Mouse (Mus musculus) ES-E14 (cell line): ENCODE results near the gene Heyl. TPM values are rescaled to one million over a fixed set of nuclear protein-coding genes. Genes with fewer than 3 reads are reported as not detected.
A peak's percentile ranks its signal among the peaks of the same experiment; 100 is the strongest.

ENCODE experiments used
- DNase-seq: peaks from one replicate; pipeline ENCODE4 v3.0.0-alpha.2; 2013; ENCODE audit warnings: low read depth, low spot score
- H3K27ac ChIP-seq: 2 replicates; pipeline ENCODE4 v1.5.1; 2012; ENCODE audit warnings: low read depth, mild to moderate bottlenecking, low read length, moderate library complexity, mixed read lengths; ENCODE audit not compliant: poor library complexity, insufficient read depth, severe bottlenecking
- H3K36me3 ChIP-seq: 2 replicates; pipeline ENCODE4 v1.6.1; 2012; ENCODE audit warnings: mild to moderate bottlenecking, low read length, moderate library complexity, mixed read lengths; ENCODE audit not compliant: control insufficient read depth, poor library complexity, insufficient read depth, severe bottlenecking
- H3K4me1 ChIP-seq, 2 experiments: fragments of 150-350 bp in 1 of 2; sonication (generic) in 1 of 2; 2 replicates each; pipeline ENCODE4 v1.6.1; 2012; ENCODE audit warnings: low read length in 2 of 2, mild to moderate bottlenecking in 1 of 2, mixed read lengths in 1 of 2; ENCODE audit not compliant: control insufficient read depth in 2 of 2, insufficient read depth in 2 of 2, poor library complexity in 1 of 2
- H3K4me3 ChIP-seq, 2 experiments: fragments of 150-350 bp in 1 of 2; sonication (generic) in 1 of 2; 2 replicates each; pipeline ENCODE4 v1.5.1; 2012; ENCODE audit warnings: low read length in 2 of 2, low read depth in 1 of 2, mild to moderate bottlenecking in 1 of 2, mixed read lengths in 1 of 2; ENCODE audit not compliant: insufficient read depth in 1 of 2, poor library complexity in 1 of 2, severe bottlenecking in 1 of 2
- H3K9ac ChIP-seq: 2 replicates; pipeline ENCODE4 v1.6.1; 2012; ENCODE audit warnings: low read depth, mild to moderate bottlenecking, low read length, mixed read lengths; ENCODE audit not compliant: poor library complexity, insufficient read depth, severe bottlenecking
- H3K9me3 ChIP-seq: fragments of 150-350 bp; sonication (generic); 2 replicates; pipeline ENCODE4 v1.6.1; 2012; ENCODE audit warnings: low read depth, mild to moderate bottlenecking, low read length; ENCODE audit not compliant: control insufficient read depth, insufficient read depth
- CHD2 ChIP-seq: IDR thresholded peaks from 2 replicates; pipeline ENCODE4 v1.6.1; 2014; ENCODE audit warnings: mild to moderate bottlenecking, low read depth, low read length, inconsistent platforms
- HCFC1 ChIP-seq: IDR thresholded peaks from 2 replicates; pipeline ENCODE4 v1.6.1; 2012; ENCODE audit warnings: low read length, inconsistent platforms, borderline replicate concordance; ENCODE audit not compliant: insufficient read depth
- MAFK ChIP-seq: IDR thresholded peaks from 2 replicates; pipeline ENCODE4 v1.6.1; 2014; ENCODE audit warnings: mild to moderate bottlenecking, low read depth, low read length, inconsistent platforms; ENCODE audit not compliant: insufficient read depth
- ZC3H11A ChIP-seq: IDR thresholded peaks from 2 replicates; pipeline ENCODE4 v1.6.1; 2012; ENCODE audit warnings: low read depth, mild to moderate bottlenecking, inconsistent platforms, low read length, borderline replicate concordance
- ZNF384 ChIP-seq: IDR thresholded peaks from 2 replicates; pipeline ENCODE4 v1.6.1; 2012; ENCODE audit warnings: low read depth, low read length, inconsistent platforms
- in situ Hi-C, 2 experiments: fragments of 600-800 bp; cut with MboI; formaldehyde crosslinking; loops; one replicate each; pipeline ENCODE4 v1.15.1; 2025; ENCODE audit warnings: low sequenced_read_pairs in 2 of 2, inconsistent platforms in 1 of 2; ENCODE audit not compliant: unreplicated experiment in 2 of 2
- total RNA-seq: library from RNA; depleted of rRNA; stranded (reverse); fragments of 300-350 nt; gene quantifications from 2 replicates; pipeline ENCODE4 v1.2.3, GENCODE M21; 2012

The Heyl gene
- total RNA-seq, 1 experiment = not detected

GRCm38 (mm10) chr4:123227707-123228106 lies 5.6 kb upstream of the Heyl start:
- Histone ChIP-seq H3K9me3 (no peaks in the 10 kb centered on the region), H3K4me3 (no peak overlapping the region), H3K9ac (no peak overlapping the region), H3K27ac (no peak overlapping the region), H3K36me3 (no peaks in the 10 kb centered on the region), H3K4me1 (peaks cover 0 to 2% of the 10 kb centered on the region in 2 experiments; a peak in 1 of 4 replicates)
- TF ChIP-seq ZC3H11A (no peak), MAFK (no peak), HCFC1 (no peak), CHD2 (no peak), ZNF384 (no peak)
- no peak for DNase-seq
- in situ Hi-C loops = no loop called here

DNA sequence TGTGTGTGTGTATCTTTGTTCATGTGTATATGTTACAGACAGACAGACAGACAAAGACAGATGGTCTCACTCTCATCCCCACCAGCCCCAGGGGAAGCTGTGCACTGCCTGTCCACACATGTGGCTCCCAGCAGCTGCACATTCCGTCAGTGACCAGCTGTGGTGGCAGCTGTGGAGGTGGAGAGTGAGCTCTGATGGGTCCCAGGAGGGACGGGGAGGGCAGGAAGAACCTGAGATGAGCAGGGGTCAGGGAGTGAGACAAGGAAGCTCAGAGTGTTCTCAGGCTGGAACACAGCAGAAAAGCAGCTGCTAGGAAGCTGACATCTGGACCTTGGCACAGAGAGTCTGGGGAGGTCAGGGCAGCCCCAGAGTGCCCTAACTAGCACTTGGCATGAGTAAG lies 5.1 kb upstream of the Heyl start:
- Histone ChIP-seq H3K9me3 (no peaks in the 10 kb centered on the region), H3K9ac (no peak overlapping the region), H3K4me1 (peaks cover 0 to 5% of the 10 kb centered on the region in 2 experiments; a peak in 1 of 4 replicates), H3K36me3 (no peaks in the 10 kb centered on the region), H3K27ac (no peak overlapping the region), H3K4me3 (no peak overlapping the region)
- TF ChIP-seq CHD2 = no peak
- in situ Hi-C loops = no loop called here
- DNase-seq = no peak

- peak overlapping the region in 1 of 2 experiments; percentile 35; a peak in 2 of 4 replicates for H3K4me3 ChIP-seq
- H3K36me3 ChIP-seq = no peaks in the 10 kb centered on the region
- peaks cover 0 to 5% of the 10 kb centered on the region in 2 experiments; a peak in 1 of 4 replicates for H3K4me1 ChIP-seq
- no peak for DNase-seq
- H3K27ac ChIP-seq = no peak overlapping the region
- TF ChIP-seq HCFC1 (no peak), CHD2 (no peak), MAFK (no peak), ZC3H11A (no peak), ZNF384 (no peak)
- H3K9me3 ChIP-seq = no peaks in the 10 kb centered on the region
- in situ Hi-C loops = no loop called here
- no peak overlapping the region for H3K9ac ChIP-seq
Observed at GRCm38 (mm10) chr4:123229166-123229565, 4.2 kb upstream of the Heyl start.

- Histone ChIP-seq H3K27ac (no peak overlapping the region), H3K4me3 (no peak overlapping the region), H3K36me3 (no peaks in the 10 kb centered on the region), H3K9ac (no peak overlapping the region), H3K4me1 (peaks cover 0 to 5% of the 10 kb centered on the region in 2 experiments; a peak in 1 of 4 replicates), H3K9me3 (no peaks in the 10 kb centered on the region)
- TF ChIP-seq HCFC1 (no peak), MAFK (no peak), CHD2 (no peak), ZNF384 (no peak)
- no peak for DNase-seq
- in situ Hi-C loops = no loop called here
Observed at GRCm38 (mm10) chr4:123232841-123233240, 515 bp upstream of the Heyl start.

- TF ChIP-seq MAFK = no peak
- no peak for TF ChIP-seq CHD2
- TF ChIP-seq ZC3H11A = no peak
- no peak for TF ChIP-seq HCFC1
- no peak for TF ChIP-seq ZNF384
- Histone ChIP-seq H3K27ac (no peak overlapping the region), H3K4me1 (peaks cover 0 to 5% of the 10 kb centered on the region in 2 experiments; a peak in 1 of 4 replicates), H3K9ac (no peak overlapping the region), H3K4me3 (no peak overlapping the region), H3K36me3 (no peaks in the 10 kb centered on the region), H3K9me3 (no peaks in the 10 kb centered on the region)
- no peak for DNase-seq
- in situ Hi-C loops = no loop called here
Observed at GRCm38 (mm10) chr4:123235835-123236430, 2.6 kb downstream of the Heyl start.
